Mouse (Mus musculus) erythroid progenitor cell, adult 5-6 weeks (primary cell): ENCODE results near the gene Fam166a. TPM values are rescaled to one million over a fixed set of nuclear protein-coding genes. Genes with fewer than 3 reads are reported as not detected.

Experiments
- ATAC-seq: replicated peaks from 2 replicates; pipeline ENCODE4 v1.8.0; 2016; ENCODE audit warnings: moderate number of reproducible peaks, mild to moderate bottlenecking, moderate TSS enrichment, inconsistent platforms; ENCODE audit not compliant: poor library complexity, low FRiP score, severe bottlenecking
- total RNA-seq, 2 experiments: library from RNA; stranded (forward) in 1 of 2; stranded (reverse) in 1 of 2; fragments of 150-400 nt in 1 of 2; fragments of 186-747, 209-891 nt in 1 of 2; gene quantifications; 2 replicates each; pipeline versions ENCODE4 v1.2.3 to v1.2.4; 2015 to 2017; ENCODE audit warnings: low replicate concordance in 2 of 2

Gene Fam166a
- total RNA-seq (2015; ENCODE audit: low replicate concordance) (not detected in 2 replicates), total RNA-seq (2017; ENCODE audit: low replicate concordance) (not detected in 2 replicates)

DNA sequence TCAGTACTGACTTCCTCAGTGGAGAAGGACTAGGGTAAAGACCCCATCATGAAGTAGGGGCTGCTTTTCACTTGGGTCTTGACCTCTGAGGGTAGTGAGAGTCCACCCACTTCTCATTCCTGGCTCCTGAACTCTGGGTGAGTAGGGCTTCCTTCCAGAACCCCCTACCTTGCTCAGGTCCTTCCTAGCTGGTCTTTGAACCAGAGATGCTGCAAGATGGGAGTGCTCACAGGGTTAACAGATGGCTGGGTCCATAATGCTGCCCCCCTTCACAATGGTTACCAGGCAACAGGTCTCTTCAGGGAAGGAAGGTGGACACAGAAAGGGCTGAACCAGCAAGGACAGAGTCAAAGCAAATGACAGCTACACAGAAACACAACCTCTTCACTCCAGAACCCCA, at the start of gene Fam166a:
Gene Fam166a (plus strand): TSS at position 301 of the 400 bp plus-strand sequence.
- ATAC-seq, result no peak

DNA sequence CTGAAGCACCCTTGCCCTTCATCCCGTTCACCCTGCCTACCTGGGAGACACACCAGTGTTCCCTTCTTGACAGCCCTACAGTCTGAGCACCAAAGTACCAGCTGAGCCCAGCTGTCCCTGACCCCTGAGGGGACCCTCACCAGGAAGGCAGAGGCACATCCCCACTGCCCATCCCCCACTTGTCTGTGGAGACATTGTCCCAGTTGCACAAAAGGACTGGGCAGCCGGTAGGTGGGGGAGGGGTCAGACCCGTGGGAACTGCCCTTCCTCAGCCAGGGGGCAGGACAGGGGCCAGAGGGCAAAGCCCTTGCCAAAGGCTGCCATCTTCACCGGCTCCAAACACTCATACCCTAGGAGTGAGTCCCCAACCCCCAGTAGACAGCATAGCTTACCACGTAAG, 48.8 kb upstream of the Fam166a start:
- no peak for ATAC-seq

DNA sequence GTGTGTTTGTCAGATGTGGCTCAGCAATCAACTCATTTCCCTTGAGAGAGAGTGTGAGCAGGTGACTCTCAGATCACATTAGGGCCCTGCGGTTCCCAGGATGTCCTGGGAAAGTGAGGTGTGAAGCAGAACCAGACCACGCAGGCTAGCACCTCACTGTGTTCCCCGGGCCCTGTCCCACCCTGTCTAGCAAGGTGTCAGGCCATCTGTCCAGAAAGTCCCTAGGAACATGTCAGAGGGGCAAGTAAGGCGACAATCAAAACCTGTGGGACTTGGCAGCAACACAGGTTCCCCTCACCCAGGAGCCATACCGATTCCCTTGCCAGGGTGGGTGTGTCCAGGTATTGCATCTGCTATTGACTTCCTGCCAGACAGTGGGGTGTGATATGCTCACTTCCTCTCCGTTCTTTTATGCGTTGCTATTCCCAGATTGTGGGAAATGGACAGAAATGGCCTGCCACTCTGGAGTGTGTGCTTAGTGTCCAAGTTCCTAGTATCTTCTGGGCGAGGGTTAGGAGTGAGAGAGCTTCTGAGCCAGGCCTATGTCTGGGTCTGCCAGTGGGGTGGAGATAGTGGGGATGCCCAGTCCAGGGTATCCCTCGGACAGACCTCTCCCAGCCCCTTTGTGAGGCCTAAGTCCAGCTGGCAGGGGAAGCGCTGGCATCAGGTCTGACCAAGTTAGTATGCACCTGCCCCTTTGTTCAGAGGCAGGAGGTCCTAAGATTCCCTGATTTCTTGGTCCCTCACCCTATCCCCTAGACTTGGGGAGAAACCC, 48.0 kb upstream of the Fam166a start:
- ATAC-seq, result no peak

DNA sequence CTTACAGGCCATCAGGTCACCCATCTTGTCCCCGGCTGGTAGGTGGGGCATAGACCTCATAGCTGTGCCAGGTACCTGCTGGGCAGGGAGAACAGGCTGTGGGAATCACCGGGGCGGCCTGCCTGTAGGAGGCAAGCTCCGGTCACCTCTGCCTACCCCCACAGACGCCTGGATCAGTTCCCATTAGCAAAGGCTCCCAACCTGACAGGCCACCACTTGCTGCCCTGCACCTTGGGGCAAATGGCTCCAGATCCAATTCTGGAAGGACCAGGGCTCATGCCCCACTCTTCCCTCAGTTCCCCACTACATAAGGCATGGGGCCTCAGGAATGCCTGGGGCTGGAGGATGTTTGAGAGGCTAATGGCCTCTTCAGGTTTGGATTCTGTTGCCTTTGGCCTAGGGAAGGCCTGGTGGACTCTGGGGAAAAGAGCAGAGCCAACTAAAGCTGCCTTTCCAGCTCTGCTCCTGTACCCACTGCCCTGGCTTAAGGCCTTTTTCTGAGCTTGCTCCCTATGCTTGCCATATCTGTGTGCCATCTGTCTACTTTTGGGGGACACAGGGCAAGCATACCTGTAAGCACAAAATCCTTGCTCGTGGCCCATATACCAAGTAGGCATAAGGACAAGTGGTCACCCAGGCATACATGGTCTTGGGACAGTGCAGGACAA, 47.3 kb upstream of the Fam166a start:
- ATAC-seq, result no peak

DNA sequence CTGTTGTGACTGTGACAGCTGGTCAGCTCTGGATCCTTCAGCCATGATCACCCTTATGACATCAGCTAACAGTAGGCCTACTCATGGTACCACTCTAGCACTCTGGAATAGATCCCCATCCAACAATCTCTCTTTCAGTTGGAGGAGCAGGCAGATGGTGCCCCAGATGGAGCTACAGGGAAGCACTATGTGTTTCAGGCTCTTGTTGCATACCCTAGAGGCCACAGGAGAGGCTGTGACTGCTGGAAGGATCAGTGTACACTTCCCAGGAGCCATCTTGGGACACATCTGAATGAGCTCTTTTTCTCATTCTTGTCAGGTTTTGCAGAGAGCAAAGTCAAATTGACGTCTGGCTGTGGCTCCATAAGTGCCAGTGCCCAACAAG, 46.8 kb upstream of the Fam166a start:
- ATAC-seq, result no peak

DNA sequence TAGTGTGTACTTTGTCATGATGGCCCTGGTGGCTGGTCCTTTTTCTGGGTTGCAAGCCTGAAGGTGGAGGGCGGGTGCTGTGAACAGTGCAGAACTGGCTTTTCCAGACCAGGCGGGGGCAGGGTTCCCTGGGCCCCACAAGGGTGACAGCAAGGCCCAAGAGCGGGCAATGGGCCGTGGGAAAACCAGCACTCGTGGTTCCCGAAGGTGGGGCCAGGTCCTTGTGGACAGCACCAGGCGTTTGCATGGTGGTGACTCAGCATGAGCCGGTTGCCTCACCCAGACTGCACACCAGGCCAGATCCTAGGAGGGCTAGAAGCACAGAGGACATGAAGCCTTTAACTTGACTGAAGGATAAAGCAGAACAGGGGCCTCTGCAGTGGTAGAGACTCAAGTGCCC, 45.9 kb upstream of the Fam166a start:
- ATAC-seq, result no peak

DNA sequence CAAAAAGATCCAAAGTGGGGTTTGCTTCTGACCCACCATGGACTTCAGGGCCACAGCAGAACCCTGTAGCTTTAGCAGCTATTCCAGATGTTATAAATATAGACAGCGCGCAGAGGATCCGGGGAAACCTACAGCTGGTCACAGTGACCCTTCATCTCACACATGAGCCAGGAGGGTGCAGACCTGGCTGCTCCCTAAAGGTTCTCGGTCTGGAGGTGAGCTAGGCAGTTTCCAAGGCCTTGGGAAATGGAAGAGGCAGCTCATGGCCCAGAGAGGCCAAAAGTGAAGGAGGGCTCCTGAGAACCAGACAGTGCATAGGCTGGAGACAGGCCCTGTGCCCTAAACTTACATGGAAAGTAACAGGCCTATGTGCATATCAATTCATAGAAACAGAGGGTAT, 44.7 kb upstream of the Fam166a start:
- no peak for ATAC-seq

DNA sequence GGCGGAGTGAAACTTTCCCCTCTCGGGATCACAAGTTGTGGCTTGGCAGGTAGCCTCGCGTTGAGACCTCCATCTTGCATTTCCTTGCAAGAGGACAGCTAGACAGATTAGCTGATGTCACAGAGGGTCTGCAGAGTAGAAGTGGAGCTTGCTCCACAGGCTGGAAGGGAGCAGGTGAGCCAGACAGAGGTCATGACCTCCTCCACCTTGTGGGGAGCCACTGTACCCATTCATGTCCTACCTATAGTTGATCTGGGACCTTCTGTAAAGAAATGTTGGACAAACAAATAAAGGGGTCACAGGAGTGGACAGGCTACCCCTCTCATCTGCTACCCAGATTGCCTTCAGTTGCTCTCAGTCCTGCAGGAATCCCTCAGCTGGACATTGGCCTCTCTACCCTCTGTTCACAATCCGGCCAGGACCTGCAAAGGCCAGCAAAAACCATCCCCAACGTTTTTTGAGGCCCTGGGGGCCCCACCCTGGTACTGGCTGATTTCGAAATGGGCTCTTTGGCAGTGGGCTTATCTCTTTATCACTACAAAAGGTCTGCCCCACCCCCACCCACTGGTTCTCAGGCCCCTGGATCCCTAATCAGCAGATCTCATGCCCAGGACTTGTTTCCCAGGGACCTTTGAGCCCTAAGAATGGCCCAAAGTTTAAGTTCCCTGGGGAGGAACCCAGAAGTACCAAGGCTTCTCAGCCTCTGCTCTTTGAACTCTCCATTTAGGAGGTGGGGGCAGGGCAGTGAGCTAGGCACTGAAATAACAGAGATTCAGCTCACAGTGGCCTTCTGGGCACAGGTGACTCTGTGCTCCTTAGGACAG, 43.5 kb upstream of the Fam166a start:
- no peak for ATAC-seq

DNA sequence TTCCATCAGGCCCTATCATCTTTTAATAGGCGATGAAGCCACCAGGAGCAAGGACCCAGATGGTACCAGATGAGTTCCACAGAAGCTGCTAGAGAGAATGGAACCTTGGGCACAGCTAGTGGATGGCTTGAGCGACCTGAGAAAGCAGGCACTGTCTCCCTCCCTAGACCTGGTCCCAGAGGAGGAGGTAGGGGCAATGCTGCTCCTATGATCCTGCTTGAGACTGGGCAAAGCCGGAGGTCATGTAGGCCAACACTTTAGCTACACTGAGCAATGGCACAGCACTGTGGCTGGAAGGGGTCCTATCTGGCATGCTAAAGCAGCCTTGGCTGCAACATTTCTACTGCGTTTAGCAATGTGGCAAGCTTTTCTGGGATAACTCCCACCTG, 42.9 kb upstream of the Fam166a start:
- ATAC-seq, result no peak

DNA sequence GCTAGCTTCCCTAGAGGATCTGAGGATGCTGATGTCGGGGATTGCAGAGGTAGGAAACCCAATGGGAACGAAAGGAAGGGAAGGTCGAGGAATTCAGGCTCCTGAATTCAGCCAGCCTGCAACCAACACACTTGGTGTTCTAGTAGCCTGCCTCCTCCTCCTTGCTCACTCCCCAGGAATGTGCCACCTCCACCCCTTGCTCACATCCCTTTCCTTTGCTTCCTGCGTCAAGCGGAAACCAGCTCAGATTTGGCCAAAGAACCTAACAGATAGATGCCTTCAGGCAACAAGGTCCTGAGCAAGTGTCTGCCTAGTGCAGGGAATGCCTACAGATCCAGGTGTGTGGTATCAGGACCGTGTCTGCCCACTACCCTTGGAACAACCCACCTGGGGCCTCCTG, 42.0 kb upstream of the Fam166a start:
- no peak for ATAC-seq

DNA sequence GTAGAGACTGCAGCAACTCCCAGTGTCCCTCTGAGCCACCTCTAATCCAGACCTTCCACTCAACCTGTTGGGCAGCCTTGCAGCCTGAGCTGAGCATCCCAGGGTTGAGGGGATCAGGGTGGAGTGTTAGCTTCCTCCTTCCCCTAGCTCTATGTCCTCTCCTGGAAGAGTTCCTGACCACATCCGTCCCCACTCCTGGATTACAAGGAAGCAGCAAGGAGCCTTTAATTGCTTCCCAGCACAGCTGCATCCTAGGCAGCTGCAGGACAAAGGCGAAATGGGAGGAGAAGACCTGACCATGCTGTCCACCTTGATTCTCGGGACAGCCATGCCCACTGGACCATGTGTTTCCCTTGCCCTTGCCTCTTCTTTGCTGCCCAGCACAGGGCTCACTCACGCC, 41.5 kb upstream of the Fam166a start:
- ATAC-seq, result no peak

DNA sequence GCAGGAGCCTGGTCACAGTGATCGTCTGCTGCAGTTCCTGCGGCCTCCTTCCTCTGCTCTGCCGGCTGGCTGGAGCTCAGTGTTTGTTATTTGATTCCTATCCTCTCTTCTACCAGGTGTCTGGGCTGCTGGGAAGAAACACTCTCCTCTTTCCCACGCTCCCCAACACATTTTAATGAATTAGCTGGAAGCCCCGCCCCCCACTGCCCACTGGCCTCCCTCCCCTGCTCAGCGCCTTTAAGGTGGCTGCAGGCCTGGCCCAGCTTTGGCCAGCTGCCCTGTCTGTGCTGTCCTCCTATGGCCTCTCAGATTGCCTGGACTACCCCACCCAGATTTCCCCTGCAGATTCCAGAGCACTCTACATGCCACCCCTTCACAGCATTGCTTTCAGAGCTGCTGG, 40.9 kb upstream of the Fam166a start:
- ATAC-seq, result no peak

DNA sequence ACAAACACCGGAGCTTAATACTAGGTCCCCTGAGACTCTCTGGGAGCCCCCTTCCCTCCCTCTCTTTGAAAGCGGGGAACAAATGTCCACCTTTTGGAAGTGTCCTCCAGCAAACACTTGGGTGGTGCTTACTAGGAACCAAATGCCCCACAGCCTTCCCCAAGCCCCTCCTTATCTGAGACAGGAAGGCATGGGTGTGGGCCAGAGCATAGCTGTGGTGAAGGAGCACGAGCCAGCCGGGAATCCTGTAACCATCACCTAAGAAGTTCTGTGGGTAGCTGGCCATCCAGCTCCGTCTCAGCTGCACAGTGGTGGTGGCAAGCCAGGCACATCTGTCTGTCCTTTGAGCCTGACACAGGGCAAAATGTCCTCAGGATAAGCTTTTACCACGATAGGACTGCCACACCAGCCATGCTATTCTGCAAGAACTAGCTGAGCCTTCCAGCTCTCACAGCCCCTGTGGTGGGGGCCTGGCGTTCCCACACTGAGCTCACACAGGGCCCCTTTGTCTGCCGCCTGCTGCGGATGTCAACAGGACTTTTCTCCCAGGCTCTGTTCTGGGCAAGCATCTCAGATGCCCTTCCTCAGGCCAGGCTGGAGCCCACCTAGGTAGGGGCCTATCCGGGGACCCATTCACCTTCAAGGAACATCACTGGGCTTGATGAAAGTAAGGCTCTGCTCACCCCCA, 40.1 kb upstream of the Fam166a start:
- no peak for ATAC-seq

DNA sequence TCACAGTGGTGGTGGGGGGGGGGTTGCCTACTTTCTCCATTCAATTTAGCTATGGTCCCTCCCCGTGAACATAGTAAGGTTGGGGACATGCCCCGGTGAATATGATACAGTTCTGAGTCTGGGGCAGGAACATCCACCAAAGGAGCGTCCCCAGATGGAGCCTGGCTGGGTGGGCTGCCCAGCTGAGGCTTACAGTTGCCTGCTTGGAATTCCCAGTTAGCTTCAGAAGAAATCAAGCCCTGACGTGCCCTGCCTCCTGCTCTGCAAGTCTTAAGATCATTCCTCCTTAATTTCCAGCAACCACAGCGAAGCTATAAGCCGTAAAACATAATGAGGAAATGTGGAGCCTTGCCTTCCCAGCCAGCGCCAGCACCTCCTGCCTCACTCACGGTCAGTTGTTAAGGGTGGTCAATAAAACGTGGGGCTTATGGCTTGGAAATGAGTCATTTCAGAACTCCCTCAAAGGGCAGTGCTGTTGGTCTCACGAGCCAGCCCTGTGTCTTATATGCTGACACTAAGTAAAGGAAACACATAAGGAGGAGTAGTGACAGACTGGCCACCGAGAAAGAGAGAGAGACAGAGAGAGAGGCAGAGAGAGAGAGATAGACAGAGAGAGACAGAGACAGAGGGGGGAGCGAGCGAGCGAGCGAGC, 38.9 kb upstream of the Fam166a start:
- ATAC-seq, result no peak

DNA sequence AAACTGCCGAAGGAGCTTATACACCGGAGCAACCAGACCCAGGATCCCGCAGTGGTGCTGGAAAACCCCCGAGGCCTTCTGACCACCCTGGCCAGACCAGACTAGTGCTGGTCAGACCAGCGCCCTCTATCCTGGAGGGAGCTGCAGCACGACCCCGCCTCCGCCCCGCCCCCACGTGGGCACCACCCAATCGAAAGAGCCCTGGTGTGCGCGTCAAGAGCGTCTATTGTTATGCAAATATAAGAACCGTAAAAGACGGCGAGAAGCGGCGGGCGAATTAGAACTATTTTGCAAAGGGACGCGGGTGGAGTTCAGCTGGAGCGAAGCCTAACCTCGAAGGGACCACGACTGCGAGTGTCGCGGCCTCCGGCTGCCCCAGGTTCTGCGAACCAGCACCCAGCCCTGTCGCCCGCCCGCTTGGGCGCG, 38.1 kb upstream of the Fam166a start, which contains the start of gene Nrarp:
Gene Nrarp (plus strand): TSS at position 281 of the 426 bp plus-strand sequence.
- peak; percentile 61 for ATAC-seq

DNA sequence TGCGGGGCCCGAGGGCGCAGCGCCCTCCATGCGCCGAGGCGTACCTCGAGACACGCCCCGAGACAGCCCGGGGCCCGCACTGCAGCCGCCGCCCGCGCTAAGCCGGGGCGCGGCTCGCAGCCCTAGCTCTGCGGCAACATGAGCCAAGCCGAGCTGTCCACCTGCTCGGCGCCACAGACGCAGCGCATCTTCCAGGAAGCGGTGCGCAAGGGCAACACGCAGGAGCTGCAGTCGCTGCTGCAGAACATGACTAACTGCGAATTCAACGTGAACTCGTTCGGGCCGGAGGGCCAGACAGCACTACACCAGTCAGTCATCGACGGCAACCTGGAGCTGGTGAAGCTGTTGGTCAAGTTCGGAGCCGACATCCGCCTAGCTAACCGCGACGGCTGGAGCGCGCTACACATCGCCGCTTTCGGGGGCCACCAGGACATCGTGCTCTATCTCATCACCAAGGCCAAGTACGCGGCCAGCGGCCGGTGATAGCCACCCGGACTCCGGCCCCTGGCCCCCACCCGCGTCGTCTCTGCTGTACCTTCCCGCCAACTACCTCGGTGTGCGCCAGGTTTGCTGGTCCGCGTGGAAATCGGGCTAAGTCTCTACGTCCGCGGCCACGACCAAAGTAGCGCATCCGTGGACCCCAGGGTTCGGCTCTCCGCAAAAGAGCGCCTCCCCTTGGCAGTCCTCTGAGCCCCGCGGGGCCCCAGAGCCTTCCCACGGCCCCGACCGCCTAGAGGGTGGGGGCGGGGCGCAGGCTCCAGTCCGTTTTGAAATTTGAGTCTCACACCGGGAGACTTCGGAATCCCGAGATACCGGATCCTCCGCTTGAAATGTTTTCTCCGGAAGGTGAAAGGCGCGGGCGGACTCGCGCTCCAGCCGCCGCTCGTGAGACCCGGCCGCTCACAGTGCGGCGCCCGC, 37.3 kb upstream of the Fam166a start:
- ATAC-seq, result peak; percentile 75

DNA sequence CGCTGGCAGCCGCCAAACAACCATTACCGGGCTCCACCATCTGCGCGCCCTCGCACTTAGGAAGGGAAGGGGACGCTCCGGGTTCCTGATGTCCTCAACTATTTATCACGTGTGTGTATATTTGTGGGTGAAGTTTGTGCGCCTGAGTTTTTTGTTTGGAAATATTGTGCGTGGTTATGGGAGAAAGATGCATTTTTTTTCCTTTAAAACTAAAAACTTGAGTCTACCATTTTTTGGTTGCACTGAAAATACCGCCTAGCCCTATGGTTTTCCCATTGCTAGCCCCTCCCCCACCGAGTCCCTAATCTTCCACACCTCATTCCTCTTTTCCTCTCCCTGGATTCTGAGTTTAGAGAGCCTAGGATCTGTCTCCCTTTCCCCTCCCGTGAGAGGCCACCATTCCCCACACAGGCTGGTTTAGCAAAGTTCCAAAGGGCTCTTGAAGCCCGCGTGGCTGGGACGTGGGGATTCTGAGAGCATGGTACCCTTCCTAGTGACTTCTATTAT, 36.6 kb upstream of the Fam166a start:
- no peak; the same call in 1 of the 2 replicates for ATAC-seq

DNA sequence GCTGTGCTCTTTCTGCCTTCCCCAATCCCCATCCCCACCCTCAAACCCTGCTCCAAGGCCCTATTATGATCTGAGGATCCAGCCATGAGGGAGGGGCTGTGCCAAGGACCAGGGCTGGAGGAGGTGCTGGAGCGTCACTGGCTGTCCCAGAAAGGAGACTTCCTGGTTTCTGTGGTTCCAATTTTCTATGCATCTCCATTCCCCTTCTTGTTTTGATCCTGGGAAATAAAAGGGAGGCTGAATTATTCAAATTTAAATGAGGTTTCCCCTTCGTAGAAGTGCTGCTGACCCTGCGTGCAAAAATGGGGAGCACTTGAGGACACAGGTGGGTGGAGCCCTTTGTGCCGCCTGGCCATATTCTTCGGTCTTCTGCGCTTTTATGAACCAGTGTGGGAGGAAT, 35.9 kb upstream of the Fam166a start:
- no peak for ATAC-seq
